Mouse (Mus musculus) small intestine, adult 2 months (tissue): ENCODE measurements around the gene Fbxw7. TPM values are rescaled to one million over a fixed set of nuclear protein-coding genes. Genes with fewer than 3 reads are reported as not detected.

Experiments
- H3K27ac ChIP-seq: fragments of 200-500 bp; 2 replicates; pipeline ENCODE4 v1.5.1; 2012; ENCODE audit warnings: low read depth, low read length, control low read depth, inconsistent platforms; ENCODE audit not compliant: insufficient read depth
- H3K27me3 ChIP-seq: fragments of 200-500 bp; 2 replicates; pipeline ENCODE4 v1.6.1; 2012; ENCODE audit warnings: mild to moderate bottlenecking, moderate library complexity, low read length, inconsistent platforms; ENCODE audit not compliant: control insufficient read depth, insufficient read depth
- H3K36me3 ChIP-seq: fragments of 200-500 bp; 2 replicates; pipeline ENCODE4 v1.6.1; 2012; ENCODE audit warnings: mild to moderate bottlenecking, low read length, control low read depth, inconsistent platforms; ENCODE audit not compliant: control insufficient read depth, insufficient read depth
- H3K4me1 ChIP-seq: fragments of 200-500 bp; 2 replicates; pipeline ENCODE4 v1.6.1; 2012; ENCODE audit warnings: low read length, inconsistent platforms, mixed read lengths; ENCODE audit not compliant: control insufficient read depth, insufficient read depth, insufficient read length
- H3K4me3 ChIP-seq: fragments of 200-500 bp; 2 replicates; pipeline ENCODE4 v1.5.1; 2012; ENCODE audit warnings: low read depth, mild to moderate bottlenecking, control low read depth, inconsistent platforms, low read length, moderate library complexity
- CTCF ChIP-seq: fragments of 200-500 bp; IDR thresholded peaks from 2 replicates; pipeline ENCODE4 v1.5.1; 2012; ENCODE audit warnings: low read depth, mild to moderate bottlenecking, control low read depth, inconsistent platforms, low read length, moderate library complexity, mixed read lengths; ENCODE audit not compliant: insufficient replicate concordance, insufficient read length; ENCODE audit errors: extremely low read depth
- POLR2A ChIP-seq: fragments of 200-500 bp; IDR thresholded peaks from 2 replicates; pipeline ENCODE4 v1.6.1; 2012; ENCODE audit warnings: low read depth, mild to moderate bottlenecking, control low read depth, inconsistent platforms, low read length, moderate library complexity
- WGBS: fragments of 180-500 bp; shearing (Covaris S2); methylation state at CpG from one replicate; pipeline ENCODE4 v1.1.7; 2018; 5-methylcytosine and 5-hydroxymethylcytosine counted together
- polyA plus RNA-seq: library from polyadenylated mRNA; depleted of rRNA; stranded (reverse); fragments of >200 nt; gene quantifications from 2 replicates; pipeline ENCODE4 v1.2.3, GENCODE M21; 2012

Fbxw7 gene
- polyA plus RNA-seq, 1 experiment = 1.3 TPM

DNA sequence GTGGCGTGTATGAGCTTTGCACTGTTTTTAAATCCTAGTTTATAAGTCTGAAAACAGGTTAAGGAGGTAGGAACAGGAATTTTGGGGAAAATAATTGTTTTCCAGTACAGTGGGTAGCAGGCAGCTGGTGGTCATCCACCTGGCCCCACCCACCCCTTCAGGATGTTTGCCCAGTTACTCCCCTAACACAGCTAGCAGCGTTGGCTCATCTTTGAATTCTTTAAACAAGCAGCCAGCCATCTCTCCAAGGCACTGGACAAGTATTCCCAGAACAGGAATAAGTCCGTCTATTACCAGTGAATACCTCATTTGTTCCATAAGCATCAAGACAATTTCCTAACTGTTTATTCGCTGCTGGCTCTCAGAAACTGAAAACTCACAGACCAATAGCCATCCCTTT is 39.5 kb upstream of the Fbxw7 start:
- H3K4me3 ChIP-seq = no peak overlapping the region

GRCm38 (mm10) chr3:84776084-84776483 is 39.0 kb upstream of the Fbxw7 start:
- H3K4me1 ChIP-seq = peaks cover 6% of the 10 kb centered on the region; the same call in 1 of the 2 replicates
- no peaks in the 10 kb centered on the region for H3K27me3 ChIP-seq
- H3K4me3 ChIP-seq = no peak overlapping the region
- TF ChIP-seq POLR2A (no peak), CTCF (no peak)
- no peaks in the 10 kb centered on the region for H3K36me3 ChIP-seq
- H3K27ac ChIP-seq = no peak overlapping the region
- 79% methylated on average over 1 of the region's 1 CpGs for WGBS

More for the DNA sequence above, 39.5 kb upstream of the Fbxw7 start:
- Histone ChIP-seq H3K4me1 (peaks cover 6% of the 10 kb centered on the region; the same call in 1 of the 2 replicates), H3K27ac (no peak overlapping the region), H3K36me3 (no peaks in the 10 kb centered on the region), H3K27me3 (no peaks in the 10 kb centered on the region)
- TF ChIP-seq POLR2A (no peak), CTCF (no peak)
- 85% methylated on average over 4 of the region's 4 CpGs for WGBS

GRCm38 (mm10) chr3:84787914-84788313 is 27.2 kb upstream of the Fbxw7 start:
- no peak overlapping the region for H3K4me3 ChIP-seq
- H3K27me3 ChIP-seq = no peaks in the 10 kb centered on the region
- TF ChIP-seq CTCF (no peak), POLR2A (no peak)
- WGBS = 88% methylated on average over 4 of the region's 4 CpGs
- no peaks in the 10 kb centered on the region for H3K36me3 ChIP-seq
- H3K4me1 ChIP-seq = peaks cover 2% of the 10 kb centered on the region; the same call in 1 of the 2 replicates
- no peak overlapping the region for H3K27ac ChIP-seq

DNA sequence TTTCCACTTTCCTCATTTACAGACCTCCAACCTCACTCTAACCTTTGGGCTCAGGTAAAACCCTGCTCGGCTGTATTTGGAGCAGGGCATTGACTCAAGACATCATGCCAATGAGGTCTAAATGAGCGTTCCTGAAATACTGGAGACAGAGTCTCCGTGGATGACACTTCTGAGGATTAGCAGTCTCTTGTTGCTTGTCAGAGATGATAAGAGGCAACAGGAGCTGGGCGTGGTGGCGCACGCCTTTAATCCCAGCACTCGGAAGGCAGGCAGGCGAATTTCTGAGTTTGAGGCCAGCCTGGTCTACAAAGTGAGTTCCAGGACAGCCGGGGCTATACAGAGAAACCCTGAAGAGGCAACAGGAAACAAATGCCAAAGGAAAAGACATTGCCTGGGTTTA is 11.0 kb upstream of the Fbxw7 start:
- H3K36me3 ChIP-seq = no peaks in the 10 kb centered on the region
- H3K4me3 ChIP-seq = no peak overlapping the region
- H3K27ac ChIP-seq = no peak overlapping the region
- 58% methylated on average over 9 of the region's 9 CpGs for WGBS
- H3K4me1 ChIP-seq = peaks cover 1% of the 10 kb centered on the region; the same call in 1 of the 2 replicates
- TF ChIP-seq CTCF (no peak), POLR2A (no peak)
- H3K27me3 ChIP-seq = no peaks in the 10 kb centered on the region

DNA sequence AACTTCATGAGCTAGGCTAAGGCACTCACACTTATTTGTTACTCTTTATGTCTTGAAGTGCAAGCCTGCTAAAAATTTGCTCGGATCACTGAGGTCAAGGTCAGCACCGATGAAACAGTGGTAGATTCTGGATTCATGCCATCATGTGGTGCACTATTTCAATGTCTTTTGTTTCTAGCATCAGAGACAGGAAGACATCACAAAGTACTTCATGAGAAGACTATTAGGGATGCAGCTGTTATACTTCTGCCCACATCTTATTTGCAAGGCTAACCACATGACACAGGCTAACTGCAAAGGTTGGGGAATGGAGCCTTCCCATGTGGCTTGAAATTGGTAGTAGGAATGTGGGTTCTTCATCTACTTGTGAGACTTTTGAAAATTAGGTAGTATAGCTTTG is 8.9 kb upstream of the Fbxw7 start:
- Histone ChIP-seq H3K4me1 (peaks cover 1% of the 10 kb centered on the region; the same call in 1 of the 2 replicates), H3K4me3 (no peak overlapping the region), H3K27ac (no peak overlapping the region), H3K36me3 (no peaks in the 10 kb centered on the region), H3K27me3 (no peaks in the 10 kb centered on the region)
- WGBS = 51% methylated on average over 2 of the region's 2 CpGs
- TF ChIP-seq POLR2A (no peak), CTCF (no peak)

- Histone ChIP-seq H3K4me3 (no peak overlapping the region), H3K27me3 (no peaks in the 10 kb centered on the region), H3K4me1 (peaks cover 1% of the 10 kb centered on the region; the same call in 1 of the 2 replicates), H3K36me3 (no peaks in the 10 kb centered on the region), H3K27ac (no peak overlapping the region)
- 72% methylated on average over 3 of the region's 3 CpGs for WGBS
- TF ChIP-seq CTCF (no peak), POLR2A (no peak)
Measured at GRCm38 (mm10) chr3:84807826-84808225, 7.2 kb upstream of the Fbxw7 start.

GRCm38 (mm10) chr3:84808906-84809305 is 6.2 kb upstream of the Fbxw7 start:
- TF ChIP-seq POLR2A (no peak), CTCF (no peak)
- Histone ChIP-seq H3K4me1 (peaks cover 1% of the 10 kb centered on the region; the same call in 1 of the 2 replicates), H3K36me3 (no peaks in the 10 kb centered on the region), H3K27ac (no peak overlapping the region), H3K4me3 (no peak overlapping the region), H3K27me3 (no peaks in the 10 kb centered on the region)
